ENCODE assay signal across 13 mouse cellular contexts in genomic region chr11:118003718-118004117, GRCm38 (mm10). TPM values are rescaled to one million over a fixed set of nuclear protein-coding genes. Genes with fewer than 3 reads are reported as not detected.
A peak's percentile ranks its signal among the peaks of the same experiment; 100 is the strongest.
DNase-seq lines count a peak whose midpoint lies in the region; ATAC-seq and TF ChIP-seq lines count a peak whose summit lies in the region.
"Had no signal": no experiment of that assay in that cellular context is flagged by ENCODE, and none has a peak within 500 bp of the region (broad histone marks: within the 10 kb centered on the region; RNA-seq: fewer than 3 reads in every experiment).

No protein-coding gene starts in this region.

- DNase-seq in heart, postnatal 14 days = no peak
- peak; percentile 37 for DNase-seq in lung, embryonic 14.5 days
- DNase-seq in lung, adult 2 months = no peak
- peak; percentile 42 for DNase-seq in embryonic facial prominence, embryonic 14.5 days (ENCODE audit: low spot score)
- peak; percentile 37 to 42 for DNase-seq in kidney, postnatal 36 days
- DNase-seq in ovary, postnatal 14 days (ENCODE audit: low spot score) = no peak
- DNase-seq in left cerebral cortex, postnatal 36 days (ENCODE audit: low spot score in 2 of 2) = no peak
- DNase-seq: cerebellum, adult 9-10 months; right cerebral cortex, adult 18-20 months; thymus, postnatal 14 days had no signal

- H3K4me2 ChIP-seq in heart, embryonic 11.5 days = no peak overlapping the region
- no peak overlapping the region for H3K4me2 ChIP-seq in lung, embryonic 14.5 days
- no peak overlapping the region for H3K4me2 ChIP-seq in embryonic facial prominence, embryonic 14.5 days (ENCODE audit: low read depth, low read length)
- H3K4me2 ChIP-seq: forebrain, embryonic 13.5 days had no signal

- WGBS in heart, embryonic 11.5 days (ENCODE audit: insufficient replicate concordance) = 35% methylated on average over 5 of the region's 5 CpGs
- WGBS in lung, embryonic 14.5 days = 60% methylated on average over 5 of the region's 5 CpGs
- 55% methylated on average over 5 of the region's 5 CpGs for WGBS in lung, adult 2 months
- WGBS in embryonic facial prominence, embryonic 14.5 days = 61% methylated on average over 5 of the region's 5 CpGs

- H3K27me3 ChIP-seq in heart, embryonic 11.5 days (ENCODE audit: control insufficient read depth, insufficient read depth, low read length) = no peaks in the 10 kb centered on the region
- no peaks in the 10 kb centered on the region for H3K27me3 ChIP-seq in lung, embryonic 14.5 days (ENCODE audit: insufficient read depth, low read length)
- no peaks in the 10 kb centered on the region for H3K27me3 ChIP-seq in embryonic facial prominence, embryonic 14.5 days (replicated peaks; ENCODE audit: control insufficient read depth, insufficient read depth, low read length)
- H3K27me3 ChIP-seq: forebrain, embryonic 13.5 days had no signal

- intact Hi-C loops in heart, postnatal 14 days (cut with DNase I) = no loop called here
- intact Hi-C loops in left cerebral cortex, postnatal 36 days (cut with DNase I) = no loop called here

- no peak for TF ChIP-seq POLR2A in lung, adult 2 months (IDR thresholded peaks at IDR 0.05; ENCODE audit: borderline replicate concordance, extremely low read depth, low read depth, low read length)

- peaks cover 51% of the 10 kb centered on the region for H3K4me1 ChIP-seq in heart, embryonic 11.5 days (ENCODE audit: control insufficient read depth, insufficient read depth, low read length)
- no peaks in the 10 kb centered on the region for H3K4me1 ChIP-seq in lung, embryonic 14.5 days (ENCODE audit: insufficient read depth)
- peaks cover 24% of the 10 kb centered on the region for H3K4me1 ChIP-seq in lung, adult 2 months (ENCODE audit: control insufficient read depth, insufficient read depth, low read length)
- H3K4me1 ChIP-seq in embryonic facial prominence, embryonic 14.5 days (ENCODE audit: control insufficient read depth, insufficient read depth, low read length) = peaks cover 10% of the 10 kb centered on the region; the same call in 1 of the 2 replicates

- no peaks in the 10 kb centered on the region for H3K9me3 ChIP-seq in heart, embryonic 11.5 days (replicated peaks; ENCODE audit: control insufficient read depth, low read length)
- no peaks in the 10 kb centered on the region for H3K9me3 ChIP-seq in lung, embryonic 14.5 days (ENCODE audit: low read depth, low read length)
- H3K9me3 ChIP-seq in embryonic facial prominence, embryonic 14.5 days (ENCODE audit: control insufficient read depth, low read length) = no peaks in the 10 kb centered on the region
- H3K9me3 ChIP-seq: forebrain, embryonic 13.5 days had no signal

- peak overlapping the region; percentile 80 for H3K27ac ChIP-seq in heart, embryonic 11.5 days (ENCODE audit: low read depth, low read length)
- no peak overlapping the region for H3K27ac ChIP-seq in lung, embryonic 14.5 days (ENCODE audit: low read depth)
- H3K27ac ChIP-seq in embryonic facial prominence, embryonic 14.5 days (replicated peaks; ENCODE audit: low read depth, low read length) = 0 out of 2 replicates have a peak overlapping the region, but pooled peaks have one; percentile 28
- H3K27ac ChIP-seq: forebrain, embryonic 13.5 days; hindbrain, postnatal 0 days had no signal

- H3K36me3 ChIP-seq in heart, embryonic 11.5 days (ENCODE audit: control insufficient read depth, insufficient read depth, low read length) = peaks cover 24% of the 10 kb centered on the region
- peaks cover 78% of the 10 kb centered on the region for H3K36me3 ChIP-seq in lung, embryonic 14.5 days (ENCODE audit: insufficient read depth)
- H3K36me3 ChIP-seq in embryonic facial prominence, embryonic 14.5 days (ENCODE audit: control insufficient read depth, insufficient read depth, low read length) = peaks cover 74% of the 10 kb centered on the region

- no peak overlapping the region for H3K4me3 ChIP-seq in heart, embryonic 11.5 days (ENCODE audit: low read depth, low read length)
- H3K4me3 ChIP-seq in lung, embryonic 14.5 days (ENCODE audit: low read depth, low read length) = no peak overlapping the region
- no peak overlapping the region for H3K4me3 ChIP-seq in lung, adult 2 months (replicated peaks; ENCODE audit: extremely low read depth, low read depth, low read length)
- H3K4me3 ChIP-seq in embryonic facial prominence, embryonic 14.5 days (ENCODE audit: low read depth, low read length) = no peak overlapping the region
- H3K4me3 ChIP-seq: forebrain, embryonic 13.5 days had no signal

- no peak for TF ChIP-seq CTCF in lung, embryonic 14.5 days (IDR thresholded peaks at IDR 0.05; ENCODE audit: low read depth)
- TF ChIP-seq CTCF in lung, adult 2 months (IDR thresholded peaks at IDR 0.05; ENCODE audit: insufficient read depth, low read length) = no peak

- ATAC-seq in heart, embryonic 11.5 days (replicated peaks; ENCODE audit: insufficient number of reproducible peaks, low FRiP score, low TSS enrichment) = no peak
- ATAC-seq in lung, embryonic 14.5 days (ENCODE audit: insufficient read depth) = no peak
- peak; percentile 38; the same call in 1 of the 2 replicates for ATAC-seq in embryonic facial prominence, embryonic 14.5 days (ENCODE audit: low read depth)
- ATAC-seq: forebrain, embryonic 13.5 days; hindbrain, postnatal 0 days had no signal

- H3K9ac ChIP-seq in heart, embryonic 11.5 days (ENCODE audit: low read depth, low read length) = no peak overlapping the region
- no peak overlapping the region for H3K9ac ChIP-seq in lung, embryonic 14.5 days
- H3K9ac ChIP-seq in embryonic facial prominence, embryonic 14.5 days (ENCODE audit: low read depth, low read length) = 0 out of 2 replicates have a peak overlapping the region, but pooled peaks have one; percentile 8
- H3K9ac ChIP-seq: forebrain, embryonic 13.5 days had no signal

RNA-seq across cellular contexts. Expression of gene Pgs1, which starts 17.6 kb away (rescaled TPM):
- 26.5 and 27.4 TPM in 2 replicates for polyA plus RNA-seq in heart, embryonic 11.5 days (2014; fragmentation: Nextera tagmentation; extraction: Ambion mirVana)
- total RNA-seq in heart, postnatal 14 days (2021) = 10 to 100 TPM; 20.5 to 22.3 TPM
- 35.8 and 40.8 TPM in 2 replicates for polyA plus RNA-seq in lung, embryonic 14.5 days (2014; fragmentation: Nextera tagmentation; extraction: Ambion mirVana)
- polyA plus RNA-seq in lung, adult 2 months (2012; rRNA removed) = 83.2 and 104 TPM in 2 replicates
- 31.0 and 34.7 TPM in 2 replicates for polyA plus RNA-seq in embryonic facial prominence, embryonic 14.5 days (2014; fragmentation: Nextera tagmentation; extraction: Ambion mirVana)
- 10 to 100 TPM; 82.8 to 86.3 TPM for total RNA-seq in left cerebral cortex, postnatal 36 days (2021)

RNA-seq across cellular contexts. Expression of gene Socs3, which starts 33.9 kb away (rescaled TPM):
- 3.6 and 4.5 TPM in 2 replicates for polyA plus RNA-seq in heart, embryonic 11.5 days (2014; fragmentation: Nextera tagmentation; extraction: Ambion mirVana)
- 1 to 10 TPM; 4.1 to 5.1 TPM for total RNA-seq in heart, postnatal 14 days (2021)
- polyA plus RNA-seq in lung, embryonic 14.5 days (2014; fragmentation: Nextera tagmentation; extraction: Ambion mirVana) = 5.4 and 6.4 TPM in 2 replicates
- polyA plus RNA-seq in lung, adult 2 months (2012; rRNA removed) = 32.1 and 40.6 TPM in 2 replicates
- polyA plus RNA-seq in embryonic facial prominence, embryonic 14.5 days (2014; fragmentation: Nextera tagmentation; extraction: Ambion mirVana) = 6.8 and 8.3 TPM in 2 replicates
- total RNA-seq in left cerebral cortex, postnatal 36 days (2021) = 1 to 10 TPM; 2.8 to 5.0 TPM

Comparison
In these comparisons a context has a peak if more than half of its experiments do, and no peak if none do; other contexts are left out.
1. DNase-seq: peak in lung, embryonic 14.5 days (single experiment), embryonic facial prominence, embryonic 14.5 days (single experiment) and kidney, postnatal 36 days (2 of 2); none in heart, postnatal 14 days (0 of 2), lung, adult 2 months (single experiment), ovary, postnatal 14 days (single experiment) and left cerebral cortex, postnatal 36 days (0 of 2).